Mouse (Mus musculus) bone marrow macrophage, adult 2 months (primary cell): ENCODE measurements around the gene Kat2a. TPM values are rescaled to one million over a fixed set of nuclear protein-coding genes. Genes with fewer than 3 reads are reported as not detected.
"Not testable (repeated sequence)": the region's sequence is repeated elsewhere in the genome, so short reads cannot be mapped to it uniquely, and the experiment has no call there.

ENCODE experiments used
- H3K27ac ChIP-seq: 2 replicates; pipeline ENCODE4 v1.5.1; 2012; ENCODE audit warnings: low read depth, low read length; ENCODE audit not compliant: insufficient read depth
- H3K4me1 ChIP-seq: 2 replicates; pipeline ENCODE4 v1.6.1; 2012; ENCODE audit warnings: low read length; ENCODE audit not compliant: control insufficient read depth, insufficient read depth
- H3K4me3 ChIP-seq: 2 replicates; pipeline ENCODE4 v1.5.1; 2012; ENCODE audit warnings: mild to moderate bottlenecking, low read length, moderate library complexity; ENCODE audit not compliant: insufficient read depth
- CTCF ChIP-seq: IDR thresholded peaks from 2 replicates; pipeline ENCODE4 v1.5.1; 2012; ENCODE audit warnings: low read depth, mild to moderate bottlenecking, low read length, moderate library complexity
- POLR2A ChIP-seq: IDR thresholded peaks from 2 replicates; pipeline ENCODE4 v1.6.1; 2012; ENCODE audit warnings: mild to moderate bottlenecking, low read depth, low read length, borderline replicate concordance
- polyA plus RNA-seq: library from polyadenylated mRNA; stranded (reverse); fragments of >200 nt; gene quantifications from 2 replicates; pipeline ENCODE4 v1.2.4, GENCODE M21; 2012; ENCODE audit not compliant: missing spikeins, insufficient read depth, insufficient read length

The Kat2a gene
- polyA plus RNA-seq, 1 experiment = 18.9 TPM

GRCm38 (mm10) chr11:100684084-100684483 is 28.2 kb downstream of the Kat2a start:
- Histone ChIP-seq H3K27ac (no peak overlapping the region), H3K4me3 (no peak overlapping the region), H3K4me1 (no peaks in the 10 kb centered on the region)
- no peak for TF ChIP-seq POLR2A
- no peak for TF ChIP-seq CTCF

- H3K4me3 ChIP-seq = no peak overlapping the region
- H3K4me1 ChIP-seq = no peaks in the 10 kb centered on the region
- no peak overlapping the region for H3K27ac ChIP-seq
- no peak for TF ChIP-seq POLR2A
- TF ChIP-seq CTCF = no peak
These were observed 29.7 kb downstream of the Kat2a start for GRCm38 (mm10) chr11:100682526-100682925.

- no peak for TF ChIP-seq CTCF
- TF ChIP-seq POLR2A = no peak
- Histone ChIP-seq H3K4me1 (no peaks in the 10 kb centered on the region), H3K4me3 (no peak overlapping the region), H3K27ac (no peak overlapping the region)
These were observed 30.4 kb downstream of the Kat2a start for GRCm38 (mm10) chr11:100681826-100682225.

- H3K27ac ChIP-seq = no peak overlapping the region
- no peaks in the 10 kb centered on the region for H3K4me1 ChIP-seq
- TF ChIP-seq CTCF = no peak
- no peak for TF ChIP-seq POLR2A
- H3K4me3 ChIP-seq = no peak overlapping the region
These were observed 34.5 kb downstream of the Kat2a start for GRCm38 (mm10) chr11:100677810-100678209.

GRCm38 (mm10) chr11:100673169-100673568 is 39.1 kb downstream of the Kat2a start:
- Histone ChIP-seq H3K4me1 (no peaks in the 10 kb centered on the region), H3K27ac (no peak overlapping the region), H3K4me3 (no peak overlapping the region)
- no peak for TF ChIP-seq CTCF
- TF ChIP-seq POLR2A = no peak

GRCm38 (mm10) chr11:100671956-100672355 is 40.3 kb downstream of the Kat2a start:
- Histone ChIP-seq H3K4me1 (no peaks in the 10 kb centered on the region), H3K4me3 (no peak overlapping the region), H3K27ac (no peak overlapping the region)
- no peak for TF ChIP-seq CTCF
- TF ChIP-seq POLR2A = no peak

GRCm38 (mm10) chr11:100671049-100671448 is 41.2 kb downstream of the Kat2a start:
- TF ChIP-seq CTCF (no peak), POLR2A (no peak)
- no peaks in the 10 kb centered on the region for H3K4me1 ChIP-seq
- no peak overlapping the region for H3K4me3 ChIP-seq
- H3K27ac ChIP-seq = no peak overlapping the region

GRCm38 (mm10) chr11:100659806-100660205 is 52.5 kb downstream of the Kat2a start:
- no peak overlapping the region for H3K4me3 ChIP-seq

GRCm38 (mm10) chr11:100656458-100656857 is 55.8 kb downstream of the Kat2a start:
- TF ChIP-seq CTCF = no peak
- Histone ChIP-seq H3K27ac (no peak overlapping the region), H3K4me1 (peaks cover 7% of the 10 kb centered on the region), H3K4me3 (no peak overlapping the region)

More at GRCm38 (mm10) chr11:100659806-100660205, 52.5 kb downstream of the Kat2a start:
- TF ChIP-seq CTCF = no peak
- TF ChIP-seq POLR2A = no peak
- peaks cover 7% of the 10 kb centered on the region for H3K4me1 ChIP-seq
- H3K27ac ChIP-seq = no peak overlapping the region

- H3K4me3 ChIP-seq, H3K27ac ChIP-seq, H3K4me1 ChIP-seq: not testable (repeated sequence)
These were observed 56.7 kb downstream of the Kat2a start for GRCm38 (mm10) chr11:100655589-100655988.

Other genes starting within 250 kb of the Kat2a start
- gene Klhl11, start 239.7 kb downstream of the Kat2a start, polyA plus RNA-seq = 4.7 and 6.1 TPM in 2 replicates
- gene Acly, start 184.5 kb downstream of the Kat2a start, polyA plus RNA-seq = 51.4 and 62.3 TPM in 2 replicates
- 0.19 and 0.34 TPM in 2 replicates for gene Ttc25, start 166.9 kb downstream of the Kat2a start, polyA plus RNA-seq
- gene Cnp, start 137.6 kb downstream of the Kat2a start, polyA plus RNA-seq = 40.3 and 41.2 TPM in 2 replicates
- gene Nkiras2, start 93.2 kb downstream of the Kat2a start, polyA plus RNA-seq = 46.6 and 52.5 TPM in 2 replicates
- gene Dnajc7, start 92.3 kb downstream of the Kat2a start, polyA plus RNA-seq = 324 and 349 TPM in 2 replicates
- gene Zfp385c, start 20.0 kb downstream of the Kat2a start, polyA plus RNA-seq = not detected in 2 replicates
- 58.8 and 58.9 TPM in 2 replicates for gene Dhx58, start 8.2 kb downstream of the Kat2a start, polyA plus RNA-seq
- not detected in 2 replicates for gene Hspb9, start 1.4 kb upstream of the Kat2a start, polyA plus RNA-seq
- gene Rab5c, start 25.8 kb upstream of the Kat2a start, polyA plus RNA-seq = 269 and 300 TPM in 2 replicates
- gene Kcnh4, start 47.5 kb upstream of the Kat2a start, polyA plus RNA-seq = not detected in 2 replicates
- not detected in 2 replicates for gene Hcrt, start 50.5 kb upstream of the Kat2a start, polyA plus RNA-seq
- 12.0 and 15.6 TPM in 2 replicates for gene Ghdc, start 58.5 kb upstream of the Kat2a start, polyA plus RNA-seq
- gene Stat5b, start 138.3 kb upstream of the Kat2a start, polyA plus RNA-seq = 30.8 and 30.9 TPM in 2 replicates
- 16.3 and 20.7 TPM in 2 replicates for gene Stat5a, start 146.9 kb upstream of the Kat2a start, polyA plus RNA-seq
- 73.3 and 76.6 TPM in 2 replicates for gene Stat3, start 227.1 kb upstream of the Kat2a start, polyA plus RNA-seq